Mouse (Mus musculus) kidney, embryonic 14.5 days (tissue): Measurements from ENCODE around the gene Lipc. TPM values are rescaled to one million over a fixed set of nuclear protein-coding genes. Genes with fewer than 3 reads are reported as not detected.

Experiments
- ATAC-seq: fragments of 200-750 bp; cut with Nextera tagmentation; 2 replicates; pipeline ENCODE4 v1.8.0; 2017; ENCODE audit warnings: moderate number of reproducible peaks, mild to moderate bottlenecking, moderate TSS enrichment, moderate library complexity; ENCODE audit not compliant: low FRiP score, low TSS enrichment
- H3K27ac ChIP-seq: fragments of 300-500 bp; sonication (generic); 2 replicates; pipeline ENCODE4 v1.5.1; 2014; ENCODE audit warnings: low read depth, mild to moderate bottlenecking, low read length, moderate library complexity, mixed read lengths
- H3K27me3 ChIP-seq: fragments of 300-500 bp; sonication (generic); 2 replicates; pipeline ENCODE4 v1.6.1; 2014; ENCODE audit warnings: mild to moderate bottlenecking, low read length; ENCODE audit not compliant: control insufficient read depth, insufficient read depth
- H3K36me3 ChIP-seq: fragments of 300-500 bp; sonication (generic); 2 replicates; pipeline ENCODE4 v1.6.1; 2014; ENCODE audit warnings: low read length, mixed read lengths; ENCODE audit not compliant: control insufficient read depth, insufficient read depth
- H3K4me1 ChIP-seq: fragments of 300-500 bp; sonication (generic); 2 replicates; pipeline ENCODE4 v1.6.1; 2014; ENCODE audit warnings: low read length, mixed read lengths; ENCODE audit not compliant: control insufficient read depth, insufficient read depth
- H3K4me2 ChIP-seq: fragments of 300-500 bp; sonication (generic); replicated peaks from 2 replicates; pipeline ENCODE4 v1.6.1; 2014; ENCODE audit warnings: low read depth, mild to moderate bottlenecking, low read length
- H3K4me3 ChIP-seq: fragments of 300-500 bp; sonication (generic); 2 replicates; pipeline ENCODE4 v1.5.1; 2014; ENCODE audit warnings: mild to moderate bottlenecking, low read length
- H3K9ac ChIP-seq: fragments of 300-500 bp; sonication (generic); 2 replicates; pipeline ENCODE4 v1.6.1; 2014; ENCODE audit warnings: low read depth, mild to moderate bottlenecking, low read length, moderate library complexity
- H3K9me3 ChIP-seq: fragments of 300-500 bp; sonication (generic); 2 replicates; pipeline ENCODE4 v1.6.1; 2016; ENCODE audit warnings: low read length; ENCODE audit not compliant: control insufficient read depth
- WGBS: fragments of 180-500 bp; shearing (Covaris S2); extraction: QIAGEN DNeasy Blood & Tissue Kit; methylation state at CpG from one replicate; pipeline ENCODE4 v1.1.7; 2014; 5-methylcytosine and 5-hydroxymethylcytosine counted together
- polyA plus RNA-seq: library from polyadenylated mRNA; unstranded; fragments of >200 nt; fragmentation: Nextera tagmentation; extraction: Ambion mirVana; gene quantifications from 2 replicates; pipeline ENCODE4 v1.2.1, GENCODE M21; 2014

The Lipc gene
- polyA plus RNA-seq, 1 experiment from 2014 or later, result 0.47 TPM

GRCm38 (mm10) chr9:70962781-70963455 lies 10.9 kb upstream of the Lipc start:
- Histone ChIP-seq H3K9me3 (no peaks in the 10 kb centered on the region), H3K4me3 (no peak overlapping the region), H3K4me1 (no peaks in the 10 kb centered on the region), H3K36me3 (no peaks in the 10 kb centered on the region), H3K27me3 (no peaks in the 10 kb centered on the region), H3K27ac (no peak overlapping the region), H3K4me2 (no peak overlapping the region), H3K9ac (no peak overlapping the region)
- no peak for ATAC-seq
- 60% methylated on average over 2 of the region's 2 CpGs for WGBS

DNA sequence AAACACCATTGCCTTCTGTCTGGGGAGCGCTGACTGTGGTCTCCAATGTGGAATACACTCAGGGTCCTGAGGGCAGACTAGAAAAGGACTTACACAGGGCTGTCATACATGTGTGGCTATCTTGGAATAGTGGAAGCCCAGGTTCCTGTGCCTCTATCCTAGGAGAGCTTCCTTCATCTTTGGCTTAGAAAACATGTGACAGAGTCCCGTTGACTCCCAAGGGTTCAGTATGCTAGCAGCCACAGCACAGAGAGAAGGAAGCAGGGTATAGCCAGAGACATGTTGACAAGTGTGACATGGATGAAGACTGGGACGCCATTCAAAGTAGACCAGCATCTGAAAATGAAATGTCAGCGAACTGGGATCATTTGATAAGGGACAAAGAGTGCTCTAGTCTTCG lies 8.3 kb upstream of the Lipc start:
- H3K4me2 ChIP-seq, result no peak overlapping the region
- no peaks in the 10 kb centered on the region for H3K36me3 ChIP-seq
- no peaks in the 10 kb centered on the region for H3K4me1 ChIP-seq
- no peak overlapping the region for H3K9ac ChIP-seq
- no peak overlapping the region for H3K27ac ChIP-seq
- ATAC-seq, result no peak
- H3K27me3 ChIP-seq, result no peaks in the 10 kb centered on the region
- no peak overlapping the region for H3K4me3 ChIP-seq
- 91% methylated on average over 5 of the region's 5 CpGs for WGBS
- no peaks in the 10 kb centered on the region for H3K9me3 ChIP-seq

DNA sequence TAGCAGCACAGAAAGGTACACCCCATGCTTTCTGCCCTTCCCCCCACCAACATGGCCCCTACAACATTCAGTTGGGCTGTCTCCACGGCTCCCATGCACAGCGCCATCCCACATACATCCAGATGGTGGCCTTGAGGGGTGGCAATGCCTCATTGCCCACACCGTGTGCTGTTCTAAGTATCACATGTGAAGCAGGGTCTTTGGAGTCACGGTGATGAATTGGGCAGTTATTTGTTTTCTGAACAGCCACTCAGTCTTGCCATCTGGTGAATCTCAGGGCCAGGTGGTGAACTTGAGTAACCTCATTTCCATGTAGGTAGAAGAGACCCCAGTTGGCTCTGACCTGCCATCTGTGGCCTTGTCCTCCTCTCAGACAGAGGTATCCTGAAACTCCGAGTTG lies 7.8 kb upstream of the Lipc start:
- Histone ChIP-seq H3K27me3 (no peaks in the 10 kb centered on the region), H3K4me2 (no peak overlapping the region), H3K9me3 (no peaks in the 10 kb centered on the region), H3K36me3 (no peaks in the 10 kb centered on the region), H3K4me3 (no peak overlapping the region), H3K9ac (no peak overlapping the region), H3K4me1 (no peaks in the 10 kb centered on the region), H3K27ac (no peak overlapping the region)
- WGBS, result 62% methylated on average over 5 of the region's 5 CpGs
- 0 out of 2 replicates have a peak, but pooled peaks have one; percentile 62 for ATAC-seq

GRCm38 (mm10) chr9:70959447-70959846 lies 7.4 kb upstream of the Lipc start:
- Histone ChIP-seq H3K4me1 (no peaks in the 10 kb centered on the region), H3K9me3 (no peaks in the 10 kb centered on the region), H3K27ac (no peak overlapping the region), H3K36me3 (no peaks in the 10 kb centered on the region), H3K27me3 (no peaks in the 10 kb centered on the region), H3K4me3 (no peak overlapping the region), H3K4me2 (no peak overlapping the region), H3K9ac (no peak overlapping the region)
- WGBS, result 86% methylated on average over 3 of the region's 3 CpGs
- ATAC-seq, result no peak

- Histone ChIP-seq H3K9me3 (no peaks in the 10 kb centered on the region), H3K27ac (no peak overlapping the region), H3K4me1 (no peaks in the 10 kb centered on the region), H3K4me3 (no peak overlapping the region), H3K4me2 (no peak overlapping the region), H3K9ac (no peak overlapping the region), H3K27me3 (no peaks in the 10 kb centered on the region), H3K36me3 (no peaks in the 10 kb centered on the region)
- no peak for ATAC-seq
- WGBS, result 57% methylated on average over 5 of the region's 5 CpGs
These were observed 6.4 kb upstream of the Lipc start for GRCm38 (mm10) chr9:70958381-70958780.

DNA sequence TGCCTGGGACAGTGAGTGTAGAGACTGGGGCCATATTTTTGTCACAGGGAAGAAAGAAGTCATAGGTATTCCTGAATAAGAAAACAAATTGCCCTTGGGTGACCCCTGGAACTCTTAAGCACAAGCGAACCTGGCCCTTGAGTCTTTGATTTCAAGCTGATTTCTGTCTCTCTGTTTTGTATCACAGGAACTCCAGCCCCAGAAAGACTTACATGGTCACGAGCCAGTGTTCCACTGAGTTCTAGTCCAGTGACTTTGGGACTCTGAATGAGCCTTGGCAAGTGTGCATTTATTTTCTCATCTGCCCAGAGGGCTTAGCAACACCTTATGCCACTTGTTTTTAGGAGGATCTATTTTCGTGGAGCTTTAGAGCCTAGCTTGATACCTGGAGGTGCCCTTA lies 5.7 kb upstream of the Lipc start:
- H3K4me2 ChIP-seq, result no peak overlapping the region
- WGBS, result 55% methylated on average over 3 of the region's 3 CpGs
- H3K4me3 ChIP-seq, result no peak overlapping the region
- no peaks in the 10 kb centered on the region for H3K27me3 ChIP-seq
- no peak for ATAC-seq
- H3K9me3 ChIP-seq, result no peaks in the 10 kb centered on the region
- H3K36me3 ChIP-seq, result no peaks in the 10 kb centered on the region
- H3K9ac ChIP-seq, result no peak overlapping the region
- H3K27ac ChIP-seq, result no peak overlapping the region
- H3K4me1 ChIP-seq, result no peaks in the 10 kb centered on the region

- no peak overlapping the region for H3K4me3 ChIP-seq
- no peak overlapping the region for H3K9ac ChIP-seq
- H3K4me1 ChIP-seq, result no peaks in the 10 kb centered on the region
- ATAC-seq, result no peak
- no peaks in the 10 kb centered on the region for H3K36me3 ChIP-seq
- no peaks in the 10 kb centered on the region for H3K9me3 ChIP-seq
- no peaks in the 10 kb centered on the region for H3K27me3 ChIP-seq
- 91% methylated on average over 3 of the region's 3 CpGs for WGBS
- no peak overlapping the region for H3K4me2 ChIP-seq
- no peak overlapping the region for H3K27ac ChIP-seq
These were observed 2.2 kb upstream of the Lipc start for GRCm38 (mm10) chr9:70954226-70954625.

DNA sequence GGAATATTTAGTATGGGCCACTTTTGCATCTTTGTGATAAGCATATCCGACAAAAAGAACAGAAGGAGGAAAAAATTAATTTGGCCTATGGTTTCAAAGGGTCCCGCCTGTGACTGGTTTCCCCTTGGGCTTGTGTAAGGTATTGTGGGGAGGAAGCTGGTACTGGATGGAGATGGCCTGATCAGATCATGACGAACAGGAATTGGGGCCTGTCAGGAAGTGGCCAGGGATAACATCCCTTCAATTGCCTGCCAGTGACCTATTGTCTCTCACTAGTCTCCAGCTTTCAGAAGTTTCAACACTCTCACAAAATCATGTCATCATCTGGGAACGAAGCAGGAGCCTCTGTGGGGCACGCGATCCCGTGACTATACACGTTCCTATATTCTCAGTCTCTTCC lies 2.7 kb downstream of the Lipc start:
- no peak overlapping the region for H3K9ac ChIP-seq
- ATAC-seq, result no peak

DNA sequence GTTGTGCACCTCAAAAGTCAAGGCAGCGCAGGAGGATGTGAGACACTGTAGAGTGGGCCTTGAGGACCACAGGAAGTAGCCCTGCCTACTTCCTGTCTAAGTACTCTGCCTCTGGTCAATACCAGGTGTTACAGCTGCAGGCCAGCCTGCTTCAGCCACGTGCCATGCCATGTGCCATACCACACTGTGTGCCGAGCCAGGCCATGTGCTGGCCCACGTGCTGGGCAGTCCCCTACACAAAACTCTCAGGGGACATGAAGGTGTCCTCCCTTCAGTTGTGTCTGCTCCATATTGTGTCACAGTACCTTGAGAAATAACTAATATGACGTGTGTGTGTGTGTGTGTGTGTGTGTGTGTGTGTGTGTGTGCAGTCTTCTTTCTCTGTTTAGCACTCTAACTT lies 4.7 kb downstream of the Lipc start:
- Histone ChIP-seq H3K9ac (no peak overlapping the region), H3K4me2 (no peak overlapping the region), H3K4me1 (no peaks in the 10 kb centered on the region), H3K27ac (no peak overlapping the region), H3K27me3 (no peaks in the 10 kb centered on the region), H3K4me3 (no peak overlapping the region), H3K9me3 (no peaks in the 10 kb centered on the region), H3K36me3 (no peaks in the 10 kb centered on the region)
- no peak for ATAC-seq
- WGBS, result 82% methylated on average over 5 of the region's 5 CpGs

More for the DNA sequence above, 2.7 kb downstream of the Lipc start:
- H3K4me3 ChIP-seq, result no peak overlapping the region
- H3K27ac ChIP-seq, result no peak overlapping the region
- no peaks in the 10 kb centered on the region for H3K9me3 ChIP-seq
- H3K27me3 ChIP-seq, result no peaks in the 10 kb centered on the region
- no peak overlapping the region for H3K4me2 ChIP-seq
- 85% methylated on average over 8 of the region's 8 CpGs for WGBS
- no peaks in the 10 kb centered on the region for H3K4me1 ChIP-seq
- no peaks in the 10 kb centered on the region for H3K36me3 ChIP-seq
